Comparison of ENCODE assay signal across 8 mouse cellular contexts in genomic region chr7:30613529-30614112, GRCm38 (mm10). TPM values are rescaled to one million over a fixed set of nuclear protein-coding genes. Genes with fewer than 3 reads are reported as not detected.
A peak's percentile ranks its signal among the peaks of the same experiment; 100 is the strongest.
DNase-seq lines count a peak whose midpoint lies in the region; ATAC-seq and TF ChIP-seq lines count a peak whose summit lies in the region.

No protein-coding gene starts in this region.

- no peak overlapping the region for H3K4me2 ChIP-seq in liver, embryonic 13.5 days

- peak; percentile 52; the same call in 1 of the 2 replicates for ATAC-seq in liver, embryonic 13.5 days (ENCODE audit: low read depth)
- peak; percentile 67; the same call in 1 of the 2 replicates for ATAC-seq in neutrophil, adult 5-6 weeks (ENCODE audit: extremely low read depth, insufficient number of reproducible peaks, low FRiP score, poor library complexity, severe bottlenecking)

- TF ChIP-seq POLR2A in embryonic fibroblast, embryonic 13.5 days (IDR thresholded peaks at IDR 0.05; ENCODE audit: low read depth, low read length), result no peak

- no peaks in the 10 kb centered on the region for H3K27me3 ChIP-seq in liver, embryonic 13.5 days

- H3K27ac ChIP-seq in embryonic fibroblast, embryonic 13.5 days (ENCODE audit: insufficient read depth, low read length), result no peak overlapping the region
- no peak overlapping the region for H3K27ac ChIP-seq in liver, embryonic 13.5 days

- TF ChIP-seq CTCF in embryonic fibroblast, embryonic 13.5 days (IDR thresholded peaks at IDR 0.05; ENCODE audit: borderline replicate concordance, insufficient read depth, low read length), result peak; percentile 24; the same call in 1 of the 2 replicates

- WGBS in liver, embryonic 13.5 days (ENCODE audit: insufficient replicate concordance), result 20% methylated on average over 14 of the region's 14 CpGs

- H3K36me3 ChIP-seq in liver, embryonic 13.5 days, result peaks cover 34% of the 10 kb centered on the region

- no peak overlapping the region for H3K9ac ChIP-seq in liver, embryonic 13.5 days

- no peaks in the 10 kb centered on the region for H3K4me1 ChIP-seq in embryonic fibroblast, embryonic 13.5 days (ENCODE audit: control insufficient read depth, insufficient read depth, low read length)
- H3K4me1 ChIP-seq in liver, embryonic 13.5 days (replicated peaks), result peaks cover 23% of the 10 kb centered on the region

- peak; percentile 24 to 34 for DNase-seq in right cerebral cortex, adult 2 months (ENCODE audit: low spot score in 2 of 2)
- no peak for DNase-seq in right cerebral cortex, postnatal 25 days
- peak; percentile 83 for DNase-seq in adrenal gland, postnatal 14 days
- peak; percentile 59 for DNase-seq in kidney, adult 11 months
- DNase-seq in liver, embryonic 13.5 days, result peak; percentile 49
- no peak for DNase-seq in yolk sac, embryonic 10.5 days (ENCODE audit: low spot score)

- no peak overlapping the region for H3K4me3 ChIP-seq in embryonic fibroblast, embryonic 13.5 days (ENCODE audit: insufficient read depth, low read length)
- H3K4me3 ChIP-seq in liver, embryonic 13.5 days (replicated peaks), result no peak overlapping the region

- no peaks in the 10 kb centered on the region for H3K9me3 ChIP-seq in liver, embryonic 13.5 days (replicated peaks)

RNA-seq across cellular contexts. Expression of gene Upk1a, which starts 1.0 kb away (rescaled TPM):
- 0.22 and 0.45 TPM in 2 replicates for total RNA-seq in adrenal gland, postnatal 14 days (2021)
- 0.47 and 0.49 TPM in 2 replicates for polyA plus RNA-seq in embryonic fibroblast, embryonic 13.5 days (2011; ENCODE audit: insufficient read length, low read depth, missing spikeins)
- polyA plus RNA-seq in liver, embryonic 13.5 days (2015; fragmentation: Nextera tagmentation; extraction: Ambion mirVana), result 0.09 and 0.50 TPM in 2 replicates
- 0.49 TPM in 1 of 2 replicates, not detected in the other for total RNA-seq in neutrophil, adult 5-6 weeks (2017)

RNA-seq across cellular contexts. Expression of gene Cox6b1, which starts 12.3 kb away (rescaled TPM):
- 3,197 and 3,382 TPM in 2 replicates for total RNA-seq in adrenal gland, postnatal 14 days (2021)
- 550 and 557 TPM in 2 replicates for polyA plus RNA-seq in embryonic fibroblast, embryonic 13.5 days (2011; ENCODE audit: insufficient read length, low read depth, missing spikeins)
- 690 and 705 TPM in 2 replicates for polyA plus RNA-seq in liver, embryonic 13.5 days (2015; fragmentation: Nextera tagmentation; extraction: Ambion mirVana)
- total RNA-seq in neutrophil, adult 5-6 weeks (2017), result 190 and 241 TPM in 2 replicates

RNA-seq across cellular contexts. Expression of gene Zbtb32, which starts 14.9 kb away (rescaled TPM):
- total RNA-seq in adrenal gland, postnatal 14 days (2021), result 0.85 and 1.1 TPM in 2 replicates
- polyA plus RNA-seq in embryonic fibroblast, embryonic 13.5 days (2011; ENCODE audit: insufficient read length, low read depth, missing spikeins), result not detected in 2 replicates
- polyA plus RNA-seq in liver, embryonic 13.5 days (2015; fragmentation: Nextera tagmentation; extraction: Ambion mirVana), result 0.09 and 0.20 TPM in 2 replicates
- 3.0 and 3.3 TPM in 2 replicates for total RNA-seq in neutrophil, adult 5-6 weeks (2017)

RNA-seq across cellular contexts. Expression of gene Etv2, which starts 22.0 kb away (rescaled TPM):
- total RNA-seq in adrenal gland, postnatal 14 days (2021), result not detected in 2 replicates
- polyA plus RNA-seq in embryonic fibroblast, embryonic 13.5 days (2011; ENCODE audit: insufficient read length, low read depth, missing spikeins), result not detected in 2 replicates
- 0.09 TPM in 1 of 2 replicates, not detected in the other for polyA plus RNA-seq in liver, embryonic 13.5 days (2015; fragmentation: Nextera tagmentation; extraction: Ambion mirVana)
- total RNA-seq in neutrophil, adult 5-6 weeks (2017), result not detected in 2 replicates

RNA-seq across cellular contexts. Expression of gene Kmt2b, which starts 25.1 kb away (rescaled TPM):
- total RNA-seq in adrenal gland, postnatal 14 days (2021), result 45.7 and 54.0 TPM in 2 replicates
- 31.9 and 40.1 TPM in 2 replicates for polyA plus RNA-seq in embryonic fibroblast, embryonic 13.5 days (2011; ENCODE audit: insufficient read length, low read depth, missing spikeins)
- 2.8 and 3.8 TPM in 2 replicates for polyA plus RNA-seq in liver, embryonic 13.5 days (2015; fragmentation: Nextera tagmentation; extraction: Ambion mirVana)
- 36.5 and 64.7 TPM in 2 replicates for total RNA-seq in neutrophil, adult 5-6 weeks (2017)

Comparison
In these comparisons a context has a peak if more than half of its experiments do, and no peak if none do; other contexts are left out.
1. DNase-seq: peak in right cerebral cortex, adult 2 months (2 of 2), adrenal gland, postnatal 14 days (single experiment), kidney, adult 11 months (single experiment) and liver, embryonic 13.5 days (single experiment); none in right cerebral cortex, postnatal 25 days (single experiment) and yolk sac, embryonic 10.5 days (single experiment).
2. RNA of gene Cox6b1, which starts 12.3 kb away (total RNA-seq): 3,197 to 3,382 TPM in adrenal gland, postnatal 14 days; 190 to 241 TPM in neutrophil, adult 5-6 weeks; every median in the first group is over 10 times any median in the second.